Mouse (Mus musculus) left cerebral cortex, postnatal 36 days (tissue): ENCODE measurements around the gene Msmp. TPM values are rescaled to one million over a fixed set of nuclear protein-coding genes. Genes with fewer than 3 reads are reported as not detected.

ENCODE experiments used
- DNase-seq, 2 experiments: peaks; one replicate each; pipeline ENCODE4 v3.0.0; 2021 to 2022; ENCODE audit warnings: low spot score in 2 of 2, mixed read lengths in 1 of 2
- intact Hi-C: fragments of 180-260 bp; cut with DNase I; formaldehyde crosslinking; loops from one replicate; pipeline ENCODE4 v1.15.1; 2025
- microRNA-seq: library from miRNA; unstranded; fragments of <30 nt; microRNA quantifications from one replicate; pipeline ENCODE4 v1.2.0, GENCODE M21; 2022
- total RNA-seq, 2 experiments: library from RNA; stranded (reverse); gene quantifications; 2 replicates each; pipeline ENCODE4 v1.2.3; 2021

Msmp gene
- total RNA-seq, 2 experiments from 2014 or later = not detected

DNA sequence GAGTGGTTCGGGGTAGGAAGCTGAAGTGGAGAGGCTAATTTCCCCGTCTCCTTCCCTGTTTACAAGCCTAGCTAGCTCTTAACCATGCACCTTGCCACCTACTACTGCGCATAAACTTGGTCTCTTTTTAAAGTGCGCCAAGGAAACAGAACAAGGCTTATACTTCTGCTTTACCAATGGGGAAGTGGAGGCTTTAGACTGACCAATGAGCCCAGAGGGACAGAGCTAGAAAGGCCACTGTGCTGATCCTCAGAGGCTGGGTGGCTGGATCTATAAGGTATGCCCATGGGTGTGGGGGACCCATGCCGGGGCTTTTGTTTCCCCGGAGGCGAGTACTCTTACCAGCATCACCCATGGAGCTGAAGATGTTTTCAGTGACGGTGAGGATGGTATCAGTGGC is 37.1 kb downstream of the Msmp start:
- no peak for DNase-seq
- intact Hi-C loops = no loop called here

DNA sequence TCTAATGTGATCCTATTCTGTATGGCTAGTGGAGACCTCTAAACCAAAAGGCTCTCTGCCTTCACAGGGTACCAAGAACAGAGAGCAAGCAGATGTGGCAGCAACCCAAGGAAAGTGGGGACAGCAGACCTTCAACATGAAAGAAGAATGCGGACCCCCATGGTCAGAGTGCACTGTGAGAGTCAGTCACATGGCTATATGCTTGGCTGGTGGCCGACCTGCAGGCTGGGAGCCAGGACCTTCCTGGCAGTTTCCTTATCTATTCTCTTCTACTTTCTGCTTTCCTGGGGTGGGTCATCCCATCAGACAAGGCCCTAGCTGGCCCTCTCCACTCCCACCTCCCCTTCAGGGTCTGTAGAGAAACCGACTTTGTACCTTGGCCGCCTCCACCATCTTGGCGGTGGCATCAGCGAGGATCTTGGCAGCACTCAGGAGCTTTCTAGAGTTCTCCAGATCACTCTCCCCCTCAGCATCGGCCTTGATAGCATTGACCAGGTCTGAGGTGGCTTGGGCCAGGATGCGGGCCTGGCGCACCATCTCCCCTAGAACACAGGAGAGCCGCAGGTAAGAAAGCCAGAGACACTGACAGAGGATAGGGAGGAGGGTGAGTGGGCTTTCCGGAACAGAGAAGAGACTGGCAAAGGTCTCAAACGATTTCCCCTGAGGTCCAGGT is 37.8 kb downstream of the Msmp start:
- intact Hi-C loops = no loop called here
- no peak for DNase-seq

DNA sequence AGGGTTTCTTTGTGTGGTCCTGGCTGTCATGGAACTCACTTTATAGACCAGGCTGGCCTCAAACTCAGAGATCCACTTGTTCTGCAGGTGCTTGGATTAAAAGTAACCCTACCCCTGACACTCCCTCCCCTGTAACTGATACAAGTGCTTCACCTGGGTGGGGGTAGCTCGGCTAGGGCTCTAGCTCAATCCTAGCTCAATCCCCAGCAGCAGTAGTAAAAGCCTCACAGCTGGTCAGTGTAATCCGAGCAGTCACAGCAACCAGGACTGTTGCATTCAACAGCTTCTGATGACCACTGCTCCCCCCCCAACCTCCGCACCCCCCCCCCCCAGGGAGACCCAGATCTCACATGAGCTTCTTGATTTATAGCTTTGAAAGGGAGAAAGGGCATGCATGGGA is 42.2 kb downstream of the Msmp start:
- no peak for DNase-seq
- intact Hi-C loops = no loop called here

DNA sequence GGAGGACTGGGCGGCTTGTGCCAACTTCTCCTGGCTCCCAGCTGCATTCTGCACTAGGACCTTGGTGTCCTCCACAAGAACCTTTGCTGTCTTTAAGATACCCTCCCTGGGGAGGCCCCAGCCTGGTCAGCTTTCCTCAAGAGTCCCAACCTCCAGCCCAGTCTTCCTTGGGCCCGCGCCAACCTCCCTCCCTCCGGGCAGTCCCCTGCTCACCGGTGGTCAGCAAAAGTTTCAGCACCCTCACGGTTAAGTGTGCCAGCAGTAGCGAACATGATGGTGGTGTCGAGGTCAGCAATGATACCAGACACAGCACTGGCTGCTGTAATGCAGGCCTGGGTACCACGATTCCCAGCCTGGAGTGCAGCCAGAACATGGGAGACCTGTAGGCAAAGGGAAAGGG is 48.3 kb downstream of the Msmp start:
- DNase-seq = no peak
- intact Hi-C loops = no loop called here

DNA sequence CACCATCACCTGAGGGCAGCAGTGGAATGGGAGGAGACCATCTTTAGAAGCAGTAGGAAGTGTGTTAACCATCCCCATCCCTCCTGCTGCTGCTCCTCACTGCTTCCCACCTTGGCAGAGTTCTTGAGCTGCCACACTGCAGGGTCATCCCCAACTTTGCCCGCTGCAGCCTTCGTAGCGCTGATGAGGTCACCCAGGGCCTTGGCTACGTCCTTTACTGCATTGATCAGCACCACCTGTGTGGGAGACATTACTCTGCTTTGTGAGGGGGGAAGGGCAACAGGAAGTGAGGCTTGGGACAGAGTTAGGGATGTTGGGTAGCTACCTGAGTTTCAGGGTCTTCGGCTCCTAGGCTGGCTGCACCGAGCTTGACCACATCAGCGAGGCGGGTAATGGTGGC is 48.7 kb downstream of the Msmp start:
- DNase-seq = no peak

DNA sequence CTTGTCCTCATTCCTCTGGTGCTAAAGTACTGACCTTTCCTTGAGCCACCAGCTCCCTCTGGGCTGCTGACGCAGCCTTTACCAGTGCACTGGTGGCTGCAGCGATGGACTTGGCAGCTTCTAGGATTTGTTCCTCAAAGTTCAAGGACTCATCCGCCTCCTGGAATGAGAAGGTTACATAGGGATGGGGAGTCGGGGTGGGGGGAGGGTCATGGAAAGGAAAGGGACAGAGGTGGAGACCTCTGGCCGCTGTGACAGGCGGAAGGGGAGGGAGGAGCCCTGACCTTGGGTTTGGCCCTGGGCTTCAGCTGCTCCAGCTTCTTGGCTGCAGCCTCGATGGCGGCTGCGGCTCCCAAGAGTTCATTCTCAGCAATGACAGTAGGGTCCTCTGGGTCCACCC is 51.0 kb downstream of the Msmp start:
- intact Hi-C loops = no loop called here
- no peak for DNase-seq

More for the DNA sequence above, 48.7 kb downstream of the Msmp start:
- intact Hi-C loops = no loop called here

Small RNA genes lying within 50 kb of the gene (microRNA-seq; reads per million reads assigned to microRNA genes)
- gene Gm25262 = not detected

Other genes with a start within 250 kb of the Msmp start
- 100 to 1,000 TPM; 135 TPM for gene Rusc2, start 202.5 kb downstream of the Msmp start, total RNA-seq
- gene Fam166b, start 155.4 kb downstream of the Msmp start, total RNA-seq = 1 to 10 TPM in 1 of 2 experiments, under 1 TPM in 1; 0.69 to 1.4 TPM
- gene Tesk1, start 142.6 kb downstream of the Msmp start, total RNA-seq = 10 to 100 TPM; 87.8 to 92.9 TPM
- gene Cd72, start 129.9 kb downstream of the Msmp start, total RNA-seq = 1 to 10 TPM in 1 of 2 experiments, under 1 TPM in 1; 0.59 to 1.2 TPM
- not detected for gene Sit1, start 100.8 kb downstream of the Msmp start, total RNA-seq
- gene Ccdc107, start 91.6 kb downstream of the Msmp start, total RNA-seq = 10 to 100 TPM; 25.5 to 25.9 TPM
- under 1 TPM; 0.70 to 0.79 TPM for gene Arhgef39, start 84.8 kb downstream of the Msmp start, total RNA-seq
- 1 to 10 TPM in 1 of 2 experiments, under 1 TPM in 1; 0.54 to 1.1 TPM for gene Car9, start 77.5 kb downstream of the Msmp start, total RNA-seq
- 10 to 100 TPM in 1 of 2 experiments, 1 to 10 TPM in 1; 8.7 to 10.0 TPM for gene Tpm2, start 60.7 kb downstream of the Msmp start, total RNA-seq
- 10 to 100 TPM; 74.4 to 84.8 TPM for gene Creb3, start 22.2 kb downstream of the Msmp start, total RNA-seq
- gene Tln1, start 21.8 kb downstream of the Msmp start, total RNA-seq = 10 to 100 TPM; 43.0 to 45.4 TPM
- gene Rgp1, start 5.8 kb downstream of the Msmp start, total RNA-seq = 10 to 100 TPM; 42.3 to 55.8 TPM
- gene Gba2, start 5.6 kb downstream of the Msmp start, total RNA-seq = 10 to 100 TPM; 64.9 to 71.9 TPM
- gene Npr2, start 47.4 kb upstream of the Msmp start, total RNA-seq = 10 to 100 TPM; 46.4 to 62.2 TPM
- gene Spag8, start 69.1 kb upstream of the Msmp start, total RNA-seq = 1 to 10 TPM in 1 of 2 experiments, under 1 TPM in 1; 0.91 to 1.1 TPM
- 10 to 100 TPM; 31.4 to 39.5 TPM for gene Hint2, start 72.0 kb upstream of the Msmp start, total RNA-seq
- 10 to 100 TPM; 65.1 to 67.9 TPM for gene Tmem8b, start 84.5 kb upstream of the Msmp start, total RNA-seq
- 1 to 10 TPM; 2.1 to 2.3 TPM for gene Fam221b, start 84.7 kb upstream of the Msmp start, total RNA-seq
- not detected for gene Olfr70, start 116.3 kb upstream of the Msmp start, total RNA-seq
- gene Olfr71, start 125.8 kb upstream of the Msmp start, total RNA-seq = not detected
- 1 to 10 TPM; 1.2 to 1.7 TPM for gene Hrct1, start 142.7 kb upstream of the Msmp start, total RNA-seq
- 1 to 10 TPM in 1 of 2 experiments, under 1 TPM in 1; 0.62 to 1.1 TPM for gene Spaar, start 145.5 kb upstream of the Msmp start, total RNA-seq
- not detected for gene Olfr159, start 186.5 kb upstream of the Msmp start, total RNA-seq
- not detected for gene Olfr156, start 239.4 kb upstream of the Msmp start, total RNA-seq